Mouse (Mus musculus): ENCODE measurements around the gene Slc12a5.

The Slc12a5 gene

DNA sequence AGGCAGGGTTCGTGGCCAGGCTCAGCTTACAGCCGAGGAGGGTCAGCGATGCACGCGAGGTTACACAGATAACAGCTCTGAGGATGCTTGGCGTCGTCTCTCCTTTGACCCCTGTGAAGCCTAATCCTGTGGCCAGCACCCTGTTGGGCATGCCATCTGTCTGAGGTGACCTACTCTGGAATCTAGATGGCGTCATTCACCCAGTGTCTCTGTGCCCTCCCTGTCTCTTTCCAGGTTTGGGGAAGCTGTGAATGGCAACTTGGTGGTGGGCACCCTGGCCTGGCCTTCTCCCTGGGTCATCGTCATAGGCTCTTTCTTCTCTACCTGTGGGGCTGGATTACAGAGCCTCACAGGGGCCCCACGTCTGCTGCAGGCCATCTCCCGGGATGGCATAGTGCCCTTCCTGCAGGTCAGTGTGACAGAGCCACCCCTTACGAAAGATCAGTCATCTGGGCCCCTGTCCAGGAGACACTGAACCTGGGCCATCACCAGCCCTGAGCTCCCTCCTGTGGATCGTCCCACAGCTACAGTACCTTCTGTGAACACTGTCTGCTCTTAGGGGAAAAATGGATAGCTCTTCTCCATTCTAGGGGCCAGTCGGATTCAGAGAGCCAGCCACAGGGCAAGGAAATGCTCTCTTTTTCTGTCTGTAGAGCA, 25.9 kb downstream of the Slc12a5 start:
- no peak for DNase-seq

DNA sequence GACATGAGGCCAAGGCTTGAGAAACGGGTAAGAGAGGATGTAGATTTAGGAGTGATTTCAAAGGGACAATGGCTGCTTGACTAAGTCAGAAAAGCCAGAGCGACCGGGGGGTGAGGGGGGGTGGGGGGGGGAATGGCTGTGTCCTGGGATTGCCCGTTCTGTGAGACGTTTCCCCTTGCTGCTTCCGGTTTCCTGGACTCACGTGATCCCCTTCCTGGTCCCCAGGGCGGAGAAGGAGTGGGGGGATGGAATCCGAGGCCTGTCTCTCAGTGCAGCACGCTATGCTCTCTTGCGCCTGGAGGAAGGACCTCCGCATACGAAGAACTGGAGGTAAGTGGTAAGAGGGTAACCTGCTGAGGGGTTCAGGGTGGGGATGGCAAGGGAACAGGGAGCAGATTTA, 28.2 kb downstream of the Slc12a5 start:
- DNase-seq: peak; percentile 6

DNA sequence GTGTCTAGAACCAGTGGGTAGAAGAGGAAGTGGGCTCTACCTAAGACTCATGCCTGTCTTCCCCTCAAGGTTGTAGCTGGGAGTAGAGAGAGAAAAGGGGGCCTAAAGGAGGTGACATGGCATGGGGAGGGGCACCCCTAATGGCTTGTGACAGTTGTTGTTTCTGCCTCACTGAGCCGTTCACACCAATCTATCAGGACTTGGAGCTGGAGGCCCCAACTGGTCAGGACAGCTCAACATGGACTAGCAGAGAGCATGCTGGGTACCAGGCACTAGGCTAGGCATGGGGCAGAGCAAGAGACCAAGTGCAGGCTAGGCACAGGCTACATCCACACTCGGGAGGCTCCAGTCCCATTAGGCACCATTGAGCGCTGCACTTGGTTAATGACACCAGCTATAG, 30.5 kb downstream of the Slc12a5 start:
- DNase-seq: no peak

DNA sequence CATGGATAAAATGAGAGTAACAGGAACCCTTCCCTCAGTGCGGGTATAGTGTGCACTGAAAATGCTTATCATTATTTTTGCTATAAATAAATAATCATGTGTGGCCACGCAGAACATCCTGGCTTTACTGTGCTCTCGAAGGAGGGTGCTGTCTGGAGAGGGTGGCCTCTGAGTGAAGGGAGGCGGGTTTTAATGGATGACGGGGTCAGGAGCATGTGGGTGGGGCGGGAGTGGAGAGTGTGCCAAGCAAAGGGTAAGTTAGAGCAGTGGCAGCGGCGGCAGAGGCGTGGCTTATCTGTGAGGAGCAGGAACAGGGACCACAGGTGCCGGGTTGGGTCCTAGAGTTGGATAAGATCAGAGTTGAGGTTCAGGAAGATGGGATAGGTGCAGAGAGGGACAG, 31.2 kb downstream of the Slc12a5 start:
- no peak for DNase-seq

- DNase-seq: no peak
Observed at GRCm38 (mm10) chr2:164994156-164994555, 33.6 kb downstream of the Slc12a5 start.

- no peak for DNase-seq
Observed at GRCm38 (mm10) chr2:164994659-164995428, 34.2 kb downstream of the Slc12a5 start.

DNA sequence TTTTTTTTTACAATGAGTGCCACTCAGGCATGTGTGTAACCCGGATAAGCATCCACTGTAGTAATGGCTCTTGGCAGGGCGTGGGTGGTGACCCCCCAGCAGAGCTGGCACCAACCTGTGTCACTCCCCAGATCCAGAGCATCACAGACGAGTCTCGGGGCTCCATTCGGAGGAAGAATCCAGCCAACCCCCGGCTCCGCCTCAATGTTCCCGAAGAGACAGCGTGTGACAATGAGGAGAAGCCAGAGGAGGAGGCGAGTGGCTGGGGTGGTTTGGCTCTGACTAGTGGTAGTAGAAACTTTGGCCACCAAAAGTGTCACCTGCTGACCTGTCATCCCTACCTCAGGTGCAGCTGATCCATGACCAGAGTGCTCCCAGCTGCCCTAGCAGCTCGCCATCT, 35.4 kb downstream of the Slc12a5 start:
- DNase-seq: no peak

- DNase-seq: no peak
Observed at GRCm38 (mm10) chr2:164996848-164997720, 36.5 kb downstream of the Slc12a5 start.

GRCm38 (mm10) chr2:164997721-164998428, 37.3 kb downstream of the Slc12a5 start:
- DNase-seq: no peak

DNA sequence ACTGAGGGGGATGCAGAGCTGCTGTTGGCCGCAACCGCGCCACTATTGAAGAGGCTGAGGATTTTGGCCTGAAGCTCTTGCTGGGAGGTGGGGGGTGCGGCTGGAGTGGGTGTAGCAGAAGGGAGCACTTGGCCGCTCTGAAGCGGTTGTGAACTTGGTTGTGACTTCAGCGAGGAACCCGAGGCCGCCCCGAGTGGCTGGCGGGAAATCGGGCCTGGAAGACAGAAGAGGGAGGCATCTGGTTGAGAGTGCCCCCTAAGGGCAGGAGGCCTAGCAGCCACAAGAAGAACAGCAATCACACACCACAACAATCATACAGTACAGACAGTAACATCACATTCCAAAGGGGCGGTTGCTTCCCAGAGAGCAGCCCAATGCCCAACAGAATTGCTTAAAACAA, 41.4 kb downstream of the Slc12a5 start:
- DNase-seq: no peak

- DNase-seq: no peak
Observed at GRCm38 (mm10) chr2:165003108-165003507, 42.5 kb downstream of the Slc12a5 start.

DNA sequence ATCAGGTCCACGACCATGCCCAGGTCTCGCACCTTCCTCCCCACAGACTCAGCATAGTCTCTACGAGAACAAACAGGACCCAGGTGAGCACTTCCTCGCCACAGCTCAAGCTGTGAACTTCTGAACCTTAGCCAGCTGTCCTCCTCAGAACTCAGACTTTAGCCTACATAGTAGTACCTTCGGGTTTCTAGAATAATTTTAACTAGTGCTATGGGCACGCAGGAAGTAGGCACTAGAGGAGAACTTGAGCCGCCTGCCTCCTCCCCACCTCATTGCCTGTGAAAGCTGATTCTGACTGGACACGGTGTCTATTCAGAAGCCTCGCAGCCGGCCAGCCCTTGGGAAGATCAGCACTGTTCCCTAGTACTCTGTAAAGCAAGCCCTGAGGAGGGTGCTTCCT, 43.6 kb downstream of the Slc12a5 start:
- DNase-seq: no peak

GRCm38 (mm10) chr2:165006813-165007212, 46.2 kb downstream of the Slc12a5 start:
- DNase-seq: no peak

- DNase-seq: no peak
Observed at GRCm38 (mm10) chr2:165007986-165008385, 47.4 kb downstream of the Slc12a5 start.

- DNase-seq: no peak
Observed at GRCm38 (mm10) chr2:165009161-165009560, 48.6 kb downstream of the Slc12a5 start.

- no peak for DNase-seq
Observed at GRCm38 (mm10) chr2:165009581-165009980, 49.0 kb downstream of the Slc12a5 start.

DNA sequence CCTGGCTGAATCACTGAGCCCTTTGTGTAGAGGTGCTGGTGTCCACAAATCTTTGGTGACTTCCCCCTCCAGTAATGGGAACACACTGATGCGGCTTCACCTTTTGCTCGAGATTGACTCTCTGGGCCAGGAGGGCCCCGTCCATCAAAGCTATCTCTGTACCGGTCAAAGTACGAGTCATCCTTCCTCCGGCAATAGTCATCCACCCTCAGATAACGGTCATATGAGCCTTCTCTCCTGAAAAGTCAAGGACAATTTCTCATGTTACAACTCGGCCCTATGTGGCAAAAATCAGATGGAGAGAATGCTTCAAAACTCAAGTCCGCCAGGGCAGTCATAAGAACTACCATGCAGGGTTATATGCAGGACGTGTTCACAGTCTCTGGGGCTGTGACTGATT, 49.7 kb downstream of the Slc12a5 start:
- DNase-seq: no peak

DNA sequence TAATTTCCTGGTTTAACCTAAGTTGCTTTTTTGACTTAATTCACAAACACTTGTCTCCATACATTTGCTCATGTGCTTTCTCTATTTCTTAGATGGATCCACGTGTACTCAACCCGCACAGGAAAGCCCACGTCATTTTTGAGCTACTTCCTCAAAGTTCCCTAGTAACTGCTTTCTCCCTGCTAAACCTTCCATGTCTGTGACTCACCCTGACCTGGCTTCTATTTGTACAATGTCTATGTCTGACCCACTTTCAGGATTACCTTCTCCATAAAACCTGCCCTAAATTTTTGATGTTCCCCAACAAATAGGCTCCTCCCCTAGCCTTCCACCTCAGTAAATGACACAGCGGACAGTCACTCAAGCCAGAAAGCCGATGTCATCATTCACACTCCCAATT, 54.3 kb downstream of the Slc12a5 start:
- DNase-seq: no peak

DNA sequence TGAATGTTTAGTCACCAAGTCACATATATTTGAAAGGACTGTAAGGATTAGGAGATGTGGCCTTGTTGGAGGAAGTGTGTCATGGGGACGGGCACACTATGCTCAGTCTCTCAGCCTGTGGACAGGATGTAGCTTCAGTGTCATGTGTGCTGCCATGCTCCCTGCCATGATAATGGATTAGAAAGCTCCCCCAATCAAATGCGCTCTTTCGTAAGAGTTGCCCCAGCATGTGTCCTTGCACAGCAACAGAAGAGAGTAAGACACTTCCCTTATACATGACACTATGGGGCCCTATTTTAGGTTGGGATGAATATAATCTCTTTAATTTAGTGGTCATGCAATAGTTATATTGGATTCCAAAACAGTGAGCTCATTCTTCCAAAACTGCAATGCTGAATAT, 59.9 kb downstream of the Slc12a5 start:
- no peak for DNase-seq

DNA sequence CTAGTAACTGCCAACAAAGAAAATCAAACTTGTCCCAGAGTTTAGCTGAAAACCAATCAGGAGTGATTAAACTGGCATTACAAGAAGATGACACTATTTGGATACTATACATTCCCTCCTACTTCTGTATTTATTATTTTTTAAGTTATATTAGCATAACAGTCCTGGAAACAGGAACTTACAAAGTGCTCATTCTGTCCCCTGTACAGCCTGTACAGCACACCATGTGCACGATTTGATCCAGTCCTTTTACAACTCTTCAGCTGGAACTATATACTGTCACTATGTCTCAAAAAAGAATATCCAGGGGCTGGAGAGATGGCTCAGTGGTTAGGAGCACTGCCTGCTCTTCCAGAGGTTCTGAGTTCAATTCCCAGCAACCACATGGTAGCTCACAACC, 66.6 kb downstream of the Slc12a5 start:
- DNase-seq: no peak

DNA sequence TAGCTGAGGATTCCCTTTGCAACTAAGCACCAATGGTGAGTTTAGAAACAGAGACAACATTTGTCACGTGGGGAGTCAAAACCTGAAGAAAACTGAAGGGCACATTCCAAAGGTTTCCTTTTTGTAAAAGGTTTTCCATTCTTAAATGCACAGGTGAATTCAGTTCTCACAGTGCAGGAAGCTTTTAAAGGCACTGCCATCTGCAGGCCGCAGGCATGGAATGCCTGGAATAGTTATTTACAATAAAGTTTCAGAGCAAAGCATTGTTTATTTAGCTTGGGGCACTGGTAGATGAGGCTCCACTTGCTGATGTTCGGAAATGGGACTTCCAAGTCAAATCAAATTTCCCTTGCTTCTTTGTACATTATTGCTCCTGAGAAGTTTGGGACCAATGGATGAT, 71.9 kb downstream of the Slc12a5 start:
- no peak for DNase-seq

- DNase-seq: no peak
Observed at GRCm38 (mm10) chr2:165033306-165033705, 72.7 kb downstream of the Slc12a5 start.
